Mouse (Mus musculus) large intestine, adult 2 months (tissue): Measurements from ENCODE around the gene Gm37240. TPM values are rescaled to one million over a fixed set of nuclear protein-coding genes. Genes with fewer than 3 reads are reported as not detected.

Experiments used
- DNase-seq: peaks from one replicate; pipeline ENCODE4 v3.0.0-alpha.2; 2012; ENCODE audit warnings: low read depth, low spot score
- whole genome bisulfite sequencing: fragments of 180-500 bp; shearing (Covaris S2); methylation state at CpG from one replicate; pipeline ENCODE4 v1.1.7; 2018; 5-methylcytosine and 5-hydroxymethylcytosine counted together
- polyA plus RNA-seq: library from polyadenylated mRNA; depleted of rRNA; stranded (reverse); fragments of >200 nt; gene quantifications from 2 replicates; pipeline ENCODE4 v1.2.3, GENCODE M21; 2012

Gene Gm37240
- polyA plus RNA-seq, 1 experiment = 3.7 TPM

- no peak for DNase-seq
- WGBS = 83% methylated on average over 3 of the region's 3 CpGs
Observed at GRCm38 (mm10) chr3:85144425-85144824, 742.9 kb downstream of the Gm37240 start.

GRCm38 (mm10) chr3:85140488-85140887 is 746.8 kb downstream of the Gm37240 start:
- WGBS = 41% methylated on average over 7 of the region's 7 CpGs
- DNase-seq = no peak

DNA sequence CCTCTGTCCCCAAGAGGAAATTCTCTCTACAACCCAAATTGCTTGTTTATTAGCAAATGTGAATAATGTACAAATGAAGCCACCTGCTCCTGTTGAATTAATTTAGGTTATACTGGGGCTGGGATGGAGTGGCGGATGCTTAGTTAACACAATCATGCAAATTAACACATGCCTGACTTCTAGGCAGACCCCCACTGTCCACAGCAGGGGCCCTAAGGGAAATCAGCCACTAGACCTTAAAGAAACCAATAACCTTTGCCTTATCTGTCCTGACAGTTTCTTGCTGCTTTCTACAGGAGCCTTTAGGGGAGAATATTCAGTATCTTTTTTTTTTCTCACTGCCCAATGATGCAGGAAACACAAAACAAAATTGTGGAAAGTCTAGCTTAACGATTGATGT is 748.9 kb downstream of the Gm37240 start:
- DNase-seq = no peak
- WGBS = 75% methylated on average over 2 of the region's 2 CpGs

GRCm38 (mm10) chr3:85133561-85133960 is 753.8 kb downstream of the Gm37240 start:
- 75% methylated on average over 4 of the region's 4 CpGs for WGBS
- no peak for DNase-seq

GRCm38 (mm10) chr3:85131878-85132277 is 755.4 kb downstream of the Gm37240 start:
- DNase-seq = no peak
- WGBS = 73% methylated on average over 7 of the region's 7 CpGs

DNA sequence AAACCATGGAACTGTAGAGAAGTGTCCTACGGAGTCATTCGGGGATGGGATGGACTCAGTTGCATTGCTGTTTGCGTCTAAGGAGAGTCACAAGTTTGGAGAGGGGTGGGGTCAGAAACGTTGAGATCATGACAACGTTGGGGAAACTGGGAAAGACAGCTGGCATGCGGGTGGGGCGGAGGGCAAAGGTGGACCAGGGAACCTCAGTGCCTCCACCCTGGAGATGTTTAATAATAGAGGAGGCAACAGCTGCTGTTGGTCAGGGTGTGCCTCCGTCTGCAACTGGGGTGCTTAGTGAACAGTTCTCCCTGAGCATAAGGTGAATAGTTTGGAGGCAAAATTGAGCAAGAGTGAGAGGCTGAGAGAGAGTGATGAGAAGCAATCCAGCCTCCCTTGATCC is 758.8 kb downstream of the Gm37240 start:
- DNase-seq = peak; percentile 10
- 54% methylated on average over 8 of the region's 8 CpGs for WGBS

GRCm38 (mm10) chr3:85126970-85127369 is 760.3 kb downstream of the Gm37240 start:
- 63% methylated on average over 7 of the region's 7 CpGs for WGBS
- DNase-seq = no peak

- no peak for DNase-seq
- 66% methylated on average over 5 of the region's 5 CpGs for WGBS
Observed at GRCm38 (mm10) chr3:85125471-85125870, 761.8 kb downstream of the Gm37240 start.

GRCm38 (mm10) chr3:85124924-85125323 is 762.4 kb downstream of the Gm37240 start:
- no peak for DNase-seq
- 67% methylated on average over 6 of the region's 6 CpGs for WGBS

DNA sequence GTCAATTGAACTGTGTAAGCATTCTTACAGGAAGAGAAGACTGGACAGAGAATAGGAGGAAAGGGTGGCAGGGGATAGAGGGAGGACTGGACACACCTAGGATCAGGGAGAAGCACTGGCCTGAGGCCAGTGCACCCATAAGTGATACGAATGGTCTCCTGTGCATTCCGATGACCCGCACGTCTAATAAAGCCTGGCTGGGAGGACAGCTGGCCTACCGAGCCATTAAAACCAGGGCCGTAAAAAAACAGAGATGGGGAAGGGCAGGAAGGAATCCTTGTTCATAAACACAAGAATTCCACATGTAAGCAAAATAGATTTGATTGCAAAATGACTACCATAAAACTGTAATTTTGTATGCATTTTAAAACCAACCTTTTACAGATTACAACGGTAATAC is 762.9 kb downstream of the Gm37240 start:
- 12% methylated on average over 7 of the region's 7 CpGs for WGBS
- DNase-seq = no peak

- no peak for DNase-seq
- 79% methylated on average over 5 of the region's 5 CpGs for WGBS
Observed at GRCm38 (mm10) chr3:85117702-85118101, 769.6 kb downstream of the Gm37240 start.

DNA sequence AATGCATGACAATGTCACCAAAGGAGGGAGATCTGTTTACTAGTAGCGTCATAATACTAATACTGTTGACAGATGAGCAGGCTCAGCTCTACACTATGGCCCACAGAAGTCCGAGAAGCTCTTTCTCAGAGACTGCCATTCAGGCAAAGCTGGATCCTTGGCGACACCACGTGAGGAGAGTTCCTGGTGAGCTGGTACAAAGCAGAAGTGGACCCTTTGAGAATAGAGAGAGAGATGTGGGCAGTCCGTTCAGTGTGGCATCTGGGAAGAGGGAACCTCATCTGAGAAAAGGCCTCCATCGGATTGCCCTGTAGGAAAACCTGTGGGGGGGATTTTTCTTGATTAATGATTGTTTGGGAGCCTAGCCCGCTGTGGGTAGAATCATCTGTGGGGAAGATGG is 770.3 kb downstream of the Gm37240 start:
- WGBS = 85% methylated on average over 7 of the region's 7 CpGs
- DNase-seq = no peak

DNA sequence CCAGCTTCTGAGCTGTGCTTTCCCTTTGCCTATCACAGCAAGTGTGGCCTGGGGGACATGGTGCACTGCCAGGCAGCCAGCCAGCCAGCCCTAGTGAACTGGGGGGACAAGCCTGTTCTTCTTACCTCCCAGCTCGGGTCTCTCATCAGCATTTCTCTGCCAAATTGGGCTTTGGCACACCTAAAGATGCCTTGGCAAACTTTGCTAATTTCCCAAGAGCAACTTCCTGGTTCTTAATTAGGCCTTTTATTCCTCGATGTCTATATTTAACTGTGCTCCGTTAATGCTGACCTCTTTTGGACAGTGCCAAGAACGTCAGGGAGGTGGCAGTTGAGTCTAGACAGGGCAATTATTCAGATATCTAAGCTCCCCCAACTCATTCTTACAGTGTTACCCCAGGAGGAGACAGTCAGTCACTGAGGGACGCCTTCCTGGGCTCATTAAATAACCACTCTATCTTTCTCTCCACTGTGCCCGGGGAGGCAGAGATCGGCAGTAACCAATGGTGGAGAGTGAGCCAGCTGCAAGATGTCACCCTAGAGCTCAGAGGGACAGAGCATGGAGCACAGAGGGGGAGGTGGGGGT is 771.3 kb downstream of the Gm37240 start:
- DNase-seq = no peak
- 38% methylated on average over 7 of the region's 7 CpGs for WGBS

DNA sequence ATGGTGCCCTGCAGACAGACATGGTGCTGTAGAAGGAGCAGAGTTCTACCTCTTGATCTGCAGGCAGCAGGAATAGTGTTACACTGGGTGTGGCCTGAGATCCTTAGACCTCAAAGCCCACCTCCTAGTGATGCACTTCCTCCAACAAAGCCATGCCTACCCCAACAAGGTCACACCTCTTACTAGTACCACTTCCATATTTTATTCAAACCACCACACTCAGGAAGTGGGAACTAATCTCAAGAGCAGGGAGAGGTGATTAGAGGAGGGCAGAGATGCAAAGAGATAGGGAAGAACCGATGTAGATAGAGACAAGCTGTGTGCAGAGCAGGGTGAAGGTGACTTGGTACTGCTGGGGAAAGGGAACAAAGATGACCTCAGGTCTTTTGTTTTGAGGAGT is 773.8 kb downstream of the Gm37240 start:
- DNase-seq = no peak
- 70% methylated on average over 1 of the region's 1 CpGs for WGBS

- WGBS = 72% methylated on average over 4 of the region's 4 CpGs
Observed at GRCm38 (mm10) chr3:85110762-85111161, 776.6 kb downstream of the Gm37240 start.

GRCm38 (mm10) chr3:85109221-85109620 is 778.1 kb downstream of the Gm37240 start:
- WGBS = 51% methylated on average over 2 of the region's 2 CpGs
- DNase-seq = no peak

More at GRCm38 (mm10) chr3:85110762-85111161, 776.6 kb downstream of the Gm37240 start:
- DNase-seq = no peak

DNA sequence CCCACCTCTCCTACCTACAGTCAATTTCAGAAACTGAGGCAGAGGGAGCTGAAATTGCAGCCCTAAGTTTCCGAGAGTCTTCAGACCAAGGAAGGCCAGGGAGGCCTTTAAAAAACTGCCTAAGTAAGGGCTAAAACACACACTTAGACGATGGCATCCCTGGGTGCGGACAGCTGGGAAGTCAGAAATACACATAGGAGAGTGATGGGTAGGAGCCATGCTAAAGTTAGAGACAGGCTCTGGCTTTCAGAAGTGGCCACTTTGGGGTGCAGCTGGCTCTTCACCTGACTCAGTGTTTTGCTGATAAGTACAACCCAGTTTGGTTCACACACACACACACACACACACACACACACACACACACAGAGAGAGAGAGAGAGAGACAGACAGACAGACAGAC is 778.9 kb downstream of the Gm37240 start:
- no peak for DNase-seq
- 78% methylated on average over 3 of the region's 3 CpGs for WGBS

DNA sequence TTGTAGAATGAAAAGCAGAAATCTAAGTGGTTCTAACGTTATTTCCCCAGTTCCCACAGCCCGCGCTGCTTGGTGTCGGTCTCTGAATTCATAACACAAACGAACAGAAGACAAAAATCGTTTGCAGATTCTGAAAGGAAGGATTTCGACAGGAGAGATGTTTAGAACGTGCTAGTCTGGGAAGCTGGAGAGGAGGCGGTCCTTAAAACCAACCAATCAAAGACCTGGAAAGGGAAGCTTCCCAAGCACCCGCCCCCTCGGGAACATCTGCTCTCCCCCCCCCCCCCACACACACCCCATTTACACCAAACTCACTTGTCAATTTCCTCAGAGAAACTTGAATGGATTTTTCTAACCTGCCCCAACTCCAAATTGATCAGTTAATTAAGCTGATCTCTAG is 780.4 kb downstream of the Gm37240 start:
- no peak for DNase-seq
- 43% methylated on average over 11 of the region's 11 CpGs for WGBS

DNA sequence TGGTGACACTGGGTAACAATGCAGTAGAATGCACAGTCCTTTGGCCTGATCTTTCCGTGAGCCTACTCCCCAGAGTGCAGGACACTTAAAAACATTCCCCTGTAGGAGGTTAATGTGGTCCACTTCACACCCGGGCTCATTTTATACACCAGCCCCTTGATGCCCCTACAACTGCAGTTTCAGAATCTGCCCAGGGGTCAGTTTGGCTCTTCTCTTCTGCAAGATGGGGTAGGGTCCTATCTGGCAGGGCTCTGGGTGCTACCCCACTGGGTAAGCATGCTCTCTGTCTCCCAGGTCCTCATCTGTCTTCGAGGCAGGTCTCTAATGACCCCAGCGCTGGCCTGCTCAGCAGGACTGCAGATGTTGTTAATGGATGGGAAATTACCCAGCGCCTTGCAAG is 783.0 kb downstream of the Gm37240 start:
- no peak for DNase-seq
- WGBS = 53% methylated on average over 5 of the region's 5 CpGs

GRCm38 (mm10) chr3:85080882-85081558 is 806.3 kb downstream of the Gm37240 start:
- DNase-seq = no peak
- 68% methylated on average over 21 of the region's 21 CpGs for WGBS

DNA sequence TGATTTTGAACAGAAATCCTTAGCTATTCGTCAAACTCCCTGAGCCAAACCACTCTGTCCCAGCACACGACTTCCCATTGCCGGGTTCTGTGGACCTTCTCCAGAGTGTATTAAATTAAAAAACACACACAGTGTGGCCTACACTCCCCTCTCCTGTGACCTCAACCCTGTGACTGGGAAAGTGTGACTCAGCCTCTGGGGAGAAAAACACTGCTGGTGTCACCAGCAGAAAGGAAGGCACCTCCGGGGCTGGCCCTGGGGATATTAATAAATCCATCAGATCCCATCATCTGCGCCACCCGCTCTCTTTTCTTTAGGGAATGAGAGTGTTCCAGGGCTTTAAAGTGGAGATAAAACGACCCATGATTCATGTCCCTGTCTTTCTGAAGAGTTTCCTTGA is 823.2 kb downstream of the Gm37240 start:
- WGBS = 57% methylated on average over 7 of the region's 7 CpGs
- DNase-seq = no peak

DNA sequence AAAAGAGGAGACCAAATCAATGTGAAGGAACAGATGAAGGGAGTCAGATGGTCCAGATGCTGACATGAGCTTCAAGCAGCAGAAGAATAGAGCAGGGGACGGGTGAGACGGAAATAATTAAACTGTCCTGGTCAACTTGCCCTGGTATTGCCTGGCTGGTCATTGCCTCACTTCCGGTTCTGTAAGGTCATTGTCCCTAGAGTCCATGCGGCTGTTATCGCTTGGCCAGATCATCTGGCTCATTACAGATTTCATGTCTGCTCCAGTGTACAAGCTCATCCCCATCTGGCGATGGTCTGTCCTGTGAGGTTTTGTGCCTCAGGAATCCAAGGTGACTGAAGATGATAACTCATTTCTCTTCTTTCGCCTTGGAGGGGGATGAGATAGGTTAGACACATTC is 827.2 kb downstream of the Gm37240 start:
- WGBS = 94% methylated on average over 7 of the region's 7 CpGs
- DNase-seq = no peak
